Mouse (Mus musculus) bone marrow macrophage, adult 2 months (primary cell): ENCODE data around the gene Slamf1.

Experiments
- CTCF ChIP-seq: IDR thresholded peaks from 2 replicates; pipeline ENCODE4 v1.5.1; 2012; ENCODE audit warnings: low read depth, mild to moderate bottlenecking, low read length, moderate library complexity
- POLR2A ChIP-seq: IDR thresholded peaks from 2 replicates; pipeline ENCODE4 v1.6.1; 2012; ENCODE audit warnings: mild to moderate bottlenecking, low read depth, low read length, borderline replicate concordance

GRCm38 (mm10) chr1:171826164-171826563 is 59.2 kb downstream of the Slamf1 start:
- TF ChIP-seq CTCF (no peak), POLR2A (no peak)
